Mouse (Mus musculus) layer of hippocampus, postnatal 25 days (tissue): ENCODE data around the gene Gm10775. TPM values are rescaled to one million over a fixed set of nuclear protein-coding genes. Genes with fewer than 3 reads are reported as not detected.

Experiments used
- DNase-seq, 2 experiments: peaks; one replicate each; pipeline ENCODE4 v3.0.0; 2022; ENCODE audit warnings: mixed read lengths in 2 of 2, low spot score in 1 of 2; ENCODE audit errors: extremely low spot score in 1 of 2
- total RNA-seq, 2 experiments: library from RNA; stranded (reverse); gene quantifications; 2 replicates each; pipeline ENCODE4 v1.2.3; 2021

The Gm10775 gene
- under 1 TPM in 1 of 2 experiments, not detected in 1; 0.52 TPM for total RNA-seq

DNA sequence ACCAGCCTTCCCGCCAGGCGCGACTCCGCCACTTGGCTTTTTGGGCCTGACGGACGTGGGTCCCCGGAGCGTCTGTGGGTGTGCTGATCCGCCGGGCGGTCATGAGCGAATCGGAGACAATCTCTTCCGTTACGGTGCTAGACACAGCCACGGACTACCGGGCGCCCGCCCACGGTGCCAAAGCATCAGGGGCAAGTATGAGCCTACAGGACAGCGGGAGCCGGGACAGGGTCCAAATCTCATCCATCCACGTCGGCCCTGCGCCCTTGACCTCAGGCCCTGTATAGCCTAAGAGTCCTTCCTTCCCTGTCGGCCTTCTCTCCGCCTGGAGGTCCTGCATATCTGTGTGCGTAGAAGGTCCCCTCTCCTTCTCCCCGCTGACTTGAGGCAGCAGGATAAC is at the start of gene Gm10775:
TSS of gene Gm10775 (plus strand) at position 301 of the 400 bp plus-strand sequence.
- no peak for DNase-seq

DNA sequence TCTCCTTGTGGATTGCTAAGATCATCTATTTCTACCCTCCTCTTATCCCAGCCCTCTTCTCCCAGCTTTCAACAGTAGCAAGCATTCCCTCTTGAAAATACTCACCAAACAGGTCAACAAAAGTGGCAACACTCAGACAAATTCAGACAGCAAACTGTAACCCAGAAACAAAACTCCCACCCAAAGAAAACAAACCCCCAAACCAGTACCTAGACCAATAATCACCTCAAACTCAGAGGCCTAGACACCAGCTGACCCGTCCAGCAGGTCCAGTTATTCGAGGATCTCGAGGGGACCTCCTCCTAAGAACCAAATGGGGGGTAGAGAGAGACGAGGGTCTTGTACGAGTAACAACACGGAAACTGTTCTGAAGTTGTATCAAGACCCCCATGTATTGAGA is 33.4 kb upstream of the Gm10775 start:
- no peak for DNase-seq

DNA sequence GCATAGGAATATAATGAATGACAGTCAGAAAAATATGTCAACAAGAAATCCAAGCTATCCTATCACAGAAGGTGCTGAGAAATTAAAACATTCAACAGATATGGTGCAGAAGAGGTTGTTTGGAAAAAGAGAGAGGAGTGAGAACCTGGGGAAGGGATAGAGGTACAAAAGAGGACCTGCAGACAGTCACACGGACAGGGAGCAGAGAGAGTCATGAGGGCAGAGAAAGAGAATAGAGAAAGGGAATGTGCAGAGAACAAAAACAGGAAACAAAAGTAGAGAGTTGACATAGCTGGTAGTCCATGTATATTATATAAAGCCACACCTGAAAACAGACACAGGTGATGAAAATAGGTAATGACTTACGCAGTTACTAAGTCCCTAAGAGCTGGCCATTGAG is 32.7 kb upstream of the Gm10775 start:
- DNase-seq: no peak

DNA sequence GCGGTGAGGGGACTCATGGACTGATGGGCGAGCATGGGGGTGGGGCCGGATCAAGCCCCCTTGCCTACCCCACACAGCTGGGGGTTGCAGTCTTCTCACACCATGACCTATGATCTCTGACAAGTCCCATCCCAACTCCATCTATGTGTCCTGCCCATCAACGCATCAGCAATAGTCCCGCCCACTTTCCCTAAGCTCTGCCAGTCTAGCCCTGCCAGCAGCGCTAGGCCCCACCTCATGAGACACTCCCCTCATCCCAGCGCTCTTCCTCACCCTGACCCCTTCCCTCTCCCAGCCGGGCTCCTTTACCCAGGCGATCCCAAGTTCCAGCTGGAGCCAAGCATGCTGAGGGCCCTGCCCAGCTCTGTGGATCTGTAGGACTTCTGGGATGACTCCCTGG is 22.1 kb upstream of the Gm10775 start:
- DNase-seq: no peak

GRCm38 (mm10) chr13:65240509-65241098 is 18.7 kb upstream of the Gm10775 start:
- peak; percentile 95 to 98 for DNase-seq

DNA sequence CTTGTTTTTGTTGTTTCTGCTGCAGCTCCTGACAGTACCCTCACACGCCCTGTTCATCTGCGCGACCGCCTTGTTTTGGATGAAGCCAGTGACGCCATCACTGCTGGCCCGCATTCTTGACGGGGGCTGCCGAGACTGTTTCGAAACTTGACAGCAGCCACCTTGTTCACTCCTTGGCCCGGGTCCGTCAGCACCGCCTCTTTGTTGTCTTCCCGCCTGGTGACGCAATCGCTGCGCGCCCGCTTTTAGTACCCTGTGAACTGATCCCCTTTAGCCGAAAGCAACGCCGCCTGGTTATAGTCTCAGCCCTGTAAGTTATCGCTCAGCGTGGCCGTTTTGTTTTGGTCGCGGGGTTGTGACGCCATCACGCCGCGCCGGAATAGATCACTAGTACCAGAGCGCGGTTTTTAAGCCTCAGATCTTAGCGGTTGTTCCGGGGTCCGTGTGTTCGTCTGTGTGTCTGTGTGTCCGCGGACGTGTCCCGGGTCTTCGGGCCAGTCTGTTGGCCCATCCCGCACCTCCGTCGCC is 18.2 kb upstream of the Gm10775 start:
- peak; percentile 97 to 98 for DNase-seq

DNA sequence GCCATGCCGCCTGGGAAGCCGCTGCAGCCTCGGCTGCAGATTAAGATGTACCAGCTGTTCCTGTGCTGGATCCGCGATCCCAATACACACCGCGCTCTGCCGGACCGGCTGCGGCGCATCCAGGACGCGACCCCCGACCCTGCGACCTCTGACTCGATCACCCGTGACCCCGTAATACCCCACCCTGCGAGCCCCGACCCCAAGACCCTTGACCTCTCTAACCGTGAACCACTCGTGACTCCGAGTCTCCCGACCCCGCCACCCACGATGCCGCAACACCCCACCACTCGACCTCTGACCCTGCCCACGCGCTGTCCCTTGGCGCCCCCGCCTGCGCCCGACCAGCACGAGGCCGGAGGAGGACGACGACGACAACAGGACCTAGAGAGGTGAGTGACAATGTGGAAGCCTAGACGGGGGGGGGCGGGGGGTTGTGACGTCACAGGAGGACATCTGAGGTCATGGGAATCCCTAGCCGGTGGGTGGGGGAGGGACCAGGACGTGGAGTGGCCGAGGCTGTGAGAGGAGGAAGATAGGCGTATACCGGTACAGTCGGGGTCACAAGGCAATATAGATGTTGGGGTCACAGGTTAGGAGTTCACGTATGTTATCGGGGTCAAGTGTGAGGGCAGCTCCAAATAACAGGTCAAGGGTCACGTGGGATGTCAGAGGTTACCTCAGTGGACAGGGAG is 17.6 kb upstream of the Gm10775 start:
- no peak for DNase-seq

DNA sequence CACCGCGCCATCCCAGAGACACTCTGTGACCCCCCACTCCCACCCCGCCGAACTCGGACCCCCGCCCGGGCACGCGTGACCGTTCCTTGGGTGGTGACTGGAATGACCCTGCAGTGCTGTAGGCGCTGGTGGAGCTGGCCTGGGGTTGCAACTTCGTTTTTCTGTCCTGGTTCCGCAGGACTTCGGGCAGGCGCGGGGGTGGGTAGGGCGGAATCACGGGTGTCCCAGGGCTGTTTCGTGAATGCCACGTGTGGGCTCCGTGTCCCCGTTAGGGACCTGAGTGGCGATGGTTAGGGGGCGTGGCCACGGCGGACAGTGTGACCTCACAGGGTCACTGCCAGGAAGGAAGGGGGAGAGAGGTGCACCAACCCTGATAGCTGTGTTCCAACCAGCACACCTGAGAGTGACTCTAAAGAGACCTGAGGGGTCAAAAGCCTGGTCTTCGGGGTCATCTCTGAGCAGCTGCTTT is 17.0 kb upstream of the Gm10775 start:
- no peak for DNase-seq

GRCm38 (mm10) chr13:65243273-65243672 is 16.1 kb upstream of the Gm10775 start:
- DNase-seq: no peak

- peak; percentile 54 to 56 for DNase-seq
Measured at GRCm38 (mm10) chr13:65258175-65258954, 974 bp upstream of the Gm10775 start.

GRCm38 (mm10) chr13:65262086-65262485 is 2.7 kb downstream of the Gm10775 start:
- DNase-seq: no peak

GRCm38 (mm10) chr13:65277994-65278382 is 18.6 kb downstream of the Gm10775 start:
- no peak for DNase-seq

GRCm38 (mm10) chr13:65278383-65279341 is 19.3 kb downstream of the Gm10775 start, which contains the start of gene Zfp369:
TSS of gene Zfp369 (plus strand) at chr13:65278814.
- peak; percentile 87 to 91 for DNase-seq

DNA sequence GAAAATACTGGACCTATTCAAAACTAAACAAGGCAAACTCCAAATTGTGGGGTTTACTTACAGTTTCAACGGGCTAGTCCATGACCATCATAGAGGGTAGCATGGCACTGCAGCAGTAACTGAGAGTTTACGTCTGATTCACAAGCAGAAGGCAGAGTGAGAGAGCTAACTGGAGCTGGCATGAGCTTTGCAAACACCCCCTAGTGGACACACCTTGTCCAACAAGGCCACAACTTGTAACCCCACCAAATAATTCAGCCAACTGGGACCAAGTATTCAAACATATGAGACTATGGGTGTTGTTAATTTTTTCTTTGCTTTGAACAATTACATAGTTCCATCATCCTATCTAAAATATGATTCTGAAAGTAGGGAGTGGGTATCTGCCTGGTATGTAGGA is 27.4 kb downstream of the Gm10775 start:
- DNase-seq: no peak

- DNase-seq: no peak
Measured at GRCm38 (mm10) chr13:65296354-65296753, 37.0 kb downstream of the Gm10775 start.

Other genes starting within 250 kb of the Gm10775 start
- gene Spata31d1c, start 226.5 kb upstream of the Gm10775 start, total RNA-seq: not detected
- gene Prss47, start 206.8 kb upstream of the Gm10775 start, total RNA-seq: not detected
- 10 to 100 TPM; 43.1 to 46.3 TPM for gene Mfsd14b, start 146.6 kb upstream of the Gm10775 start, total RNA-seq
- gene Olfr465-ps1, start 121.5 kb upstream of the Gm10775 start, total RNA-seq: not detected
- gene Olfr466, start 109.3 kb upstream of the Gm10775 start, total RNA-seq: not detected
- under 1 TPM; 0.17 to 0.35 TPM for gene Nlrp4f, start 53.6 kb upstream of the Gm10775 start, total RNA-seq
- 10 to 100 TPM; 63.2 to 64.2 TPM for gene Zfp369, start 19.3 kb downstream of the Gm10775 start, total RNA-seq